Mouse (Mus musculus): ENCODE measurements around the gene Zfp758. TPM values are rescaled to one million over a fixed set of nuclear protein-coding genes. Genes with fewer than 3 reads are reported as not detected.

The Zfp758 gene
- 15.2 TPM for total RNA-seq (2023)

DNA sequence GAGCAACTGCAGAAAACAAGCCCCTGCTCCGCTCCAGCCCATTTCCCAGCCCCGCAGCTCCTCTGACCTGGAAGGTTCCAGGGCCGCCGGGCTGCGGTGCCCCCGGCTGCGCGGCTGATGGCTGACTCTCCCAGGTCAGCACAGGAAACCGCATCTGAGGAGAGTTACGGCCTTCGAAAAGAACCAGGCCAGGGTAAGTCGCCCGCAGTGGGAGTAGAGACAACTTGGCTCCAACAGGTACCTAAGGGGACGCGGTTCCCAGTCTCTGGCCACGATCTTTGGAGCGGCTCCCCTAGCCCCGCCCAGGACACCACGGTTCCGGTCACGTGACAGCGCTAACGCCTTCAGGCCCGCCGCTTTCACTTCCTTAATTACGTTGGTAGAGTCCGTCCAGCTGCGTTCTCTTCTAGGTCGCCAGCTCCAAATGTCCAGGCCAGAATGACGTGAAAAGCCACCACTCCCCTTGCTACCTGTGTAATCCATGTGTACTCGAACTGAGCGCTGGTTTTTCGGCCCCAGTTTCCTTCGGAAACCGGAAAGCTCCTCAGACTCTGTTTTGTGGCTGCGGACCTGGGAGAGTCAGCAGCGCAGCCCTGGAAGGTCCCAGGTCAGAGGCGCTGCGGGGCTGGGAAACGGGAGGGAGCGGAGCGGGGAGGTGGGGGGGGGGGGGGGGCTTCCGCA, at the start of gene Zfp758, which contains the start of gene Zfp944:
Gene Zfp758 (plus strand): TSS at position 353 of the 681 bp plus-strand sequence.
Gene Zfp944 (minus strand): TSS at position 300 of the 681 bp plus-strand sequence.

DNA sequence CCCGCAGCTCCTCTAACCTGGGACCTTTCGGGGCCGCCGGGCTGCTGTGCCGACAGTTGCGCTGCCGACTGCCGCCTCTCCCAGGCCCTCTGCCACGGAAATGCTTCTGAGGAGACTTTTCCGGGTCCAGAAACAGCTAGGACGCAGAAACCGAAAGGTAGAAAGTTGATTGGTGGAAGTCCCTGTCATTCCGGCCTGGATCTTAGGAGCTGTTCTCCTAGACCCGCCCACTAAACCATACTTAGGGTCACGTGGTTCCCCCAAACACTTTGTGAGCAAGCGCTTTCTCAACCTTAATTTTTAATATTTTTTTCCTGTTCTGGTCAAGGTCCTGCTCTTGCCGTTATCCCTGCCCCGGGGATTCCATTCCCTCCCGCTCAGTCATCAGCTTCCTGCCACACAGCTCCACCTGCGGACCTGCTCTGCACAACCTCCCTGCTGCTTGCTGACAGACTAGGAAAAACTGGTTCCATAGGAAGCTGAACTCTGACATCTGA, 46.5 kb upstream of the Zfp758 start, which contains the start of gene CT030661.1:
Gene CT030661.1 (minus strand): TSS at position 108 of the 497 bp plus-strand sequence.

GRCm38 (mm10) chr17:22423952-22424617, 62.8 kb downstream of the Zfp758 start, which contains the start of gene Zfp946:
Zfp946 (plus strand) TSS chr17:22424222.

Other genes starting within 250 kb of the Zfp758 start
- gene Zfp947, start 195.3 kb upstream of the Zfp758 start, total RNA-seq (2023), result 0.59 TPM
- 5.2 TPM for gene Zfp994, start 135.8 kb upstream of the Zfp758 start, total RNA-seq (2023)
- gene CT030661.1, start 46.6 kb upstream of the Zfp758 start, total RNA-seq (2023), result 10.9 TPM
- 9.0 TPM for gene Zfp944, start 53 bp upstream of the Zfp758 start, total RNA-seq (2023)
- gene Zfp946, start 62.8 kb downstream of the Zfp758 start, total RNA-seq (2023), result 4.4 TPM
- not detected for gene Vmn2r111, start 212.0 kb downstream of the Zfp758 start, total RNA-seq (2023)
- gene Vmn2r112, start 239.5 kb downstream of the Zfp758 start, total RNA-seq (2023), result not detected

Data from CD4-positive naive resting alpha-beta T cell, adult 76 days (primary cell).